Mouse (Mus musculus): ENCODE measurements around the gene Adamts20. TPM values are rescaled to one million over a fixed set of nuclear protein-coding genes. Genes with fewer than 3 reads are reported as not detected.
A peak's percentile ranks its signal among the peaks of the same experiment; 100 is the strongest.

Adamts20 gene
- polyA plus RNA-seq, 1 experiment = not detected

- no peak for TF ChIP-seq GATA1 (IDR thresholded peaks at IDR 0.05; ENCODE audit: low read length)
These were observed 4.1 kb downstream of the Adamts20 start for GRCm38 (mm10) chr15:94461166-94461565.

GRCm38 (mm10) chr15:94457636-94458390 lies 7.4 kb downstream of the Adamts20 start:
- no peak for TF ChIP-seq GATA1 (IDR thresholded peaks at IDR 0.05; ENCODE audit: low read length)

- peak; percentile 72 for TF ChIP-seq GATA1 (IDR thresholded peaks at IDR 0.05; ENCODE audit: low read length)
These were observed 12.4 kb downstream of the Adamts20 start for GRCm38 (mm10) chr15:94452848-94453247.

DNA sequence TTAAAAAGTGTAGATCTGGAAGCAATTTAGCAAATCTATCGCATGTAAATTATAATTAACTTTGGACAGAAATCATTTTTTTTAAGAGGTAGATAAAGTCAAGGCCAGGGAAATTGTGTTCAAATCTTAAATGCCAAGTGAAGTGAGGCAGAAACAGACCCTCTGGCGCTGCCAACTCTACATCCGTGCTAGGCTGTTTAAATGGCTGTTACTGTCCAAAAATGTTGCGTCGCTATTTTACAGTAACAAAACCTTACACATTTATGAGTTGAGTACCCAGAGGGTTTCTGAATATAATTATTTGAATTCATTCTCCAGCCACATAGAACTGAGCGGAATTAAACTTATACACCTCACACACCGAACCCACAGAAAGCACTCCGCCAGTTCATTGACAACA lies 13.6 kb downstream of the Adamts20 start:
- no peak for TF ChIP-seq GATA1 (IDR thresholded peaks at IDR 0.05; ENCODE audit: low read length)

DNA sequence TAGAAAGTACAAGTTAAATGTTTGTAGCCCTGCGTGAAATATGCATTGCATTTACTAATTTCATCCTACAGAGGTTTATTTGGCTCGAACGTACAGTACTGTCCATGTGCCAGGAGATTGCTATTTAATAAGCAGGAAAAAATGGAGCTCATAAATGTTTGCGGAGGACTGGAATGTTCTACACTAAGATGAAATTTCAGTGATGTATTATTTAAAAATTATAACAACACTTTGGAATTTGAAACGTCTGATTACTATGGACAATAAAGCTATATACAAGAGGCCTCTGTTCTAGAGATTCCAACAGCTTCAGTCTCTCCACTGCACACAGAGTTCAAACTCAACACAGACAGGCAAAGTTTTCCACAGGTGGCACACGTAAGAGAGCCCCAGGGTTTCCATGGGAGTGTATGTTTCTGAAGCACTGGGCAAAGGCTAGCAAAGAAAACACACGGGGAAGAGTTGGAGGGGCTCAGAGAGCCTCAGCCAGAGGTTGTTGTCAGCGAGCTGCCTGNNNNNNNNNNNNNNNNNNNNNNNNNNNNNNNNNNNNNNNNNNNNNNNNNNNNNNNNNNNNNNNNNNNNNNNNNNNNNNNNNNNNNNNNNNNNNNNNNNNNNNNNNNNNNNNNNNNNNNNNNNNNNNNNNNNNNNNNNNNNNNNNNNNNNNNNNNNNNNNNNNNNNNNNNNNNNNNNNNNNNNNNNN lies 20.6 kb downstream of the Adamts20 start:
- TF ChIP-seq GATA1 (IDR thresholded peaks at IDR 0.05; ENCODE audit: low read length) = no peak

- TF ChIP-seq GATA1 (IDR thresholded peaks at IDR 0.05; ENCODE audit: low read length) = no peak
These were observed 21.2 kb downstream of the Adamts20 start for GRCm38 (mm10) chr15:94444043-94444436.

GRCm38 (mm10) chr15:94443025-94443424 lies 22.2 kb downstream of the Adamts20 start:
- no peak for TF ChIP-seq GATA1 (IDR thresholded peaks at IDR 0.05; ENCODE audit: low read length)

DNA sequence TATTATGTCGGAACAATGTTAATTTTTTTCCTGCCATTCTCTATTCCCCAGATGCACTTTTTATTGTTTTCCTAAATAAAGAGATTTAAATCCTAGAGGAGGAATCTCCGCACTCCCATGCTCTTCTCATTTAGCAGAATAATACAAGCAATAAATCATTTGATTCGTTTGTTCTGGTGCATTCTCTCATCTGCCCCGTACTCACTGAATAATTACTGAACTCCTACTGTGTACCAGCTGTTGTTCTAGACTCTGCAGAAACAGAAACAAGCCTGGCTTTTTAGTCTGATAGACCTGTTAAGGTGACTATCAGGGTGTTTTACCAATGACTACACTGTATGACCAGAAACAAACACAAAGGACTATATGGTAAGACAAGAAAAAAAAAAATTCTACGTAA lies 29.7 kb downstream of the Adamts20 start:
- TF ChIP-seq GATA1 (IDR thresholded peaks at IDR 0.05; ENCODE audit: low read length) = no peak

DNA sequence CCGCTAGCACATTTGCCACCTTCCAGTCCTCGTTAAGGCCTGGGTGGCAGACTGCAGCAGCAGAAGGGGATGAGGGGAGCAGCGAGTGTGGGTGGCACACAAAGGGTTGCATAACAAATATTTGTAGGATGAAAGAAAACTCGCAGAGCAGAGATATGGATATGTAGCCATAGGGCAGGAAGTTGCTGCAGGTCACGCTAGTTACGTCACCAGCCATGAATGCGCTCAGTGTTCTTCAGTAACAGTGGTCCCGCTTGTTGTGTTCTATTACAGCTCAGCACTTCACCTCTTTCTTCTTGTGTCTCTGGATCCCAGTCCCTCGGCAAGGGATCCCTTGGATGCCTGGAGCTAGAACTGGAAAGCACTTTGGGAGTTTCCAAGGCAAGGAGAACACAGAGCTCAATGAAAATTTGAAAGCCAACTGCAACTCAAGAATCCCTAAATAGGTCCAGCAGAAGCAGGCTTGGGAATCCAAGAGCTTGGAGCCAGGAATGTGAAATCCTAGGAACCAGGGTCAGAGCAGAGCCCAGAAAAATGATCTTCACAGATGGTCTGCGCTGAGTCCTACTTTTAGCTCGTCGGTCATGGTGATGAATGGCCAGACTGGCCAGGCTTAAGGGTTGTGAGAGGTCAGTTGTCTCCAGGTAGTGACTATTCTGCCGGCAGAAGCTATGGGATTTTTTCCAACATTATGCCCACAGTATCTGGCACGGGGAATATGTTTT lies 34.4 kb downstream of the Adamts20 start:
- no peak for TF ChIP-seq GATA1 (IDR thresholded peaks at IDR 0.05; ENCODE audit: low read length)

DNA sequence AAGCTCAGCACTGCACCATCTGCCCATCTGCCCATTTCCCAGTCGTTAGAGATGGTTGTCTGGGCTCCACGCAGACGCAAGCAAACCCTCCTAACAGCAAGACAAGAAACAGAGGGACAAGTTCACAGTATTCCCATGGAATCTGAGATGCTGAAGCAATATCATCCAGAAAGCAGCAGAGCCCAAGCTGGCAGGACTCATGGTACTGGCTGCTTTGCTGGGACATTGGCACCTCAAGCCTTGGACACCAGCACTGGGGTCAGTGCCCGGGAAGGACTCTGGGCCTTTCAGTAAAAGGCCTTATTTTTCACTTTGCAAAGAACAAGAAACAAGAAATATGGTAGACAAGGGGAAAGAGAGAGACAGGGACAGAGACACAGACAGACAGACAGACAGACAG lies 36.5 kb downstream of the Adamts20 start:
- no peak for TF ChIP-seq GATA1 (IDR thresholded peaks at IDR 0.05; ENCODE audit: low read length)

DNA sequence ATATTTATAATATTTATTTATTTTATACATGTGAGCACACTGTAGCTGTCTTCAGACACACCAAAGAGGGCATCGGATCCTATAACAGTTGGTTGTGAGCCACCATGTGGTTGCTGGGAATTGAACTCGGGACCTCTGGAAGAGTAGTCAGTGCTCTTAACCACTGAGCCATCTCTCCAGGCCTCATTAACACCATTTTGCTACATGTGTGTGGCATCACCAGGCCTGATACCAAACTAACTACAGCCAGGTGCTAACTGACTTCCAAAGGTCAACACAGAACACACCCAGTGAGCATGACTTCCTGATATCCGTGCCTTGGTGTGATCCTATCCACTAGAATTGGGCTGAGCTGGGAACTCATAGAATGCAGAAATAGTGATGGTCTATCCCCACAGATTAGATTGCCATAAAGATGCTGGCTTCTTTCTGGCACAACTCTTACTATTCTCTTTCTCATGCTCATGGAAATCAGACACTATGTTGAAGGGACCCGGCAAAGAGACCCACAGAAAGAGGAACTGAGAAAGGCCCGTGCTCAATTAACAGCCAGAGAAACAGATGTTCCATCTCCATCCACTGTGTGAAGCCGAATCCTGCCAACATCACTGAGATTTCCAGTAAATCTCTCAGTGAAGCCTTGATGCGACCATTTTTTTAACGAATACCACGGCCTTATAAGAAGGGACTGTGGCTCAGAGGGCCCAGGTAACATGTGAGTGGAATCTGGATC lies 37.6 kb downstream of the Adamts20 start:
- no peak for TF ChIP-seq GATA1 (IDR thresholded peaks at IDR 0.05; ENCODE audit: low read length)

DNA sequence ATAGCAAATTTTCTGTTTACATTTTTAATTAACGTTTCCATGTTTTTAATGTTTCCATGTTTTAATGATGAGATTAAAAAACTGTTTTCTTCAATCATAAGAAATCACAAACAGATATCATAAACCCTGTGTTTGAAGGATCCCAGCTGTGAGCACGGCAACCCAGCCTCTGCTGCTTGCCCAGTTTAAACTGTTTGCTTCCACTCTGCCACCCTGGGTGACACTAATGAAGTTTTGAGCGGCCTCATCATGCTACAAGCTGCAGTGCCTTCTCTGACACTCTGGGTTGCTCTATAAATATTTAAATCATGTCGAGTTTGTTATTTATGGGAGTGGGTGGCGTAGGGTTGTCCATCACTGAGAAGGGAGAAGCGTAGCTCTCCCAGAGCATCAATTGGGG lies 44.7 kb downstream of the Adamts20 start:
- no peak for TF ChIP-seq GATA1 (IDR thresholded peaks at IDR 0.05; ENCODE audit: low read length)

DNA sequence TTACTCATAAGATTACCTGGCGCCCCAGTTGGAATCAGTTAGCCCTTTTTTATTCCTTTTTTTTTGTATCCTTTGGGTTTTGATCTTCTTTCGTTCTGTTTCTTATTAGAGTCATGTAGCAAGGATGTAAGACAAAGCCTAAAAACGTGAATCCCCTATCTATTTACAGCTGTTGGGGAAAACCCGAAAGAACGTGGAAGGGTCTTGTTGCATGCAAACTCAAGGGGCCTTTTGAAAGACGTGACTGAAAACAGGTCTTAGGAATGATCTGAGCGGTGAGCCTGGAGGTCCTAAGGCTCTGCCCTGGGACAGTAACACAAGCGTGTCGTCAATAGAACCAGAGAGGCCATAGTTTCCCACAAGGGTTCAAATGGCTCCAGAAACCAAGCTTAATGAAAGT lies 46.1 kb downstream of the Adamts20 start:
- TF ChIP-seq GATA1 (IDR thresholded peaks at IDR 0.05; ENCODE audit: low read length) = no peak

GRCm38 (mm10) chr15:94418427-94418826 lies 46.8 kb downstream of the Adamts20 start:
- TF ChIP-seq GATA1 (IDR thresholded peaks at IDR 0.05; ENCODE audit: low read length) = no peak

All from G1E-ER4 (cell line).